Mouse (Mus musculus): Measurements from ENCODE around the gene Pink1. TPM values are rescaled to one million over a fixed set of nuclear protein-coding genes. Genes with fewer than 3 reads are reported as not detected.

The Pink1 gene
- polyA plus RNA-seq, 1 experiment from 2014 or later: 29.3 TPM

- Histone ChIP-seq H3K27me3 (ENCODE audit: control insufficient read depth, insufficient read depth, low read length) (no peaks in the 10 kb centered on the region), H3K27ac (ENCODE audit: low read depth, low read length) (no peak overlapping the region), H3K36me3 (ENCODE audit: control insufficient read depth, insufficient read depth, low read length) (peaks cover 5% of the 10 kb centered on the region; the same call in 1 of the 2 replicates), H3K4me2 (ENCODE audit: low read depth) (no peak overlapping the region), H3K4me3 (ENCODE audit: low read depth, low read length) (peak overlapping the region; percentile 80; the same call in 1 of the 2 replicates), H3K9me3 (ENCODE audit: control insufficient read depth, low read length) (no peaks in the 10 kb centered on the region), H3K4me1 (ENCODE audit: control insufficient read depth, insufficient read depth, low read length) (peaks cover 14% of the 10 kb centered on the region), H3K9ac (ENCODE audit: low read length) (no peak overlapping the region; the same call in 1 of the 2 replicates)
- ATAC-seq (ENCODE audit: insufficient read depth, low FRiP score, low TSS enrichment) (no peak), DNase-seq (ENCODE audit: low spot score) (no peak)
- WGBS: 95% methylated on average over 3 of the region's 3 CpGs
Measured at GRCm38 (mm10) chr4:138303011-138303410, 23.1 kb downstream of the Pink1 start.

GRCm38 (mm10) chr4:138301271-138301780 lies 24.8 kb downstream of the Pink1 start:
- ATAC-seq (ENCODE audit: insufficient read depth, low FRiP score, low TSS enrichment) (no peak), DNase-seq (ENCODE audit: low spot score) (no peak)
- WGBS: 84% methylated on average over 10 of the region's 10 CpGs
- no peaks in the 10 kb centered on the region for H3K36me3 ChIP-seq (ENCODE audit: control insufficient read depth, insufficient read depth, low read length)
- no peak overlapping the region for H3K9ac ChIP-seq (ENCODE audit: low read length)
- H3K27me3 ChIP-seq (ENCODE audit: control insufficient read depth, insufficient read depth, low read length): no peaks in the 10 kb centered on the region
- H3K4me1 ChIP-seq (ENCODE audit: control insufficient read depth, insufficient read depth, low read length): peaks cover 14% of the 10 kb centered on the region
- H3K4me3 ChIP-seq (ENCODE audit: low read depth, low read length): no peak overlapping the region
- no peak overlapping the region for H3K4me2 ChIP-seq (ENCODE audit: low read depth)
- H3K9me3 ChIP-seq (ENCODE audit: control insufficient read depth, low read length): no peaks in the 10 kb centered on the region
- no peak overlapping the region for H3K27ac ChIP-seq (ENCODE audit: low read depth, low read length)

GRCm38 (mm10) chr4:138293949-138294550 lies 32.1 kb downstream of the Pink1 start:
- H3K4me2 ChIP-seq (ENCODE audit: low read depth): no peak overlapping the region
- H3K9me3 ChIP-seq (ENCODE audit: control insufficient read depth, low read length): no peaks in the 10 kb centered on the region
- no peak overlapping the region for H3K27ac ChIP-seq (ENCODE audit: low read depth, low read length)
- no peak overlapping the region for H3K4me3 ChIP-seq (ENCODE audit: low read depth, low read length)
- no peaks in the 10 kb centered on the region for H3K27me3 ChIP-seq (ENCODE audit: control insufficient read depth, insufficient read depth, low read length)
- no peak for ATAC-seq (ENCODE audit: insufficient read depth, low FRiP score, low TSS enrichment)
- no peak overlapping the region for H3K9ac ChIP-seq (ENCODE audit: low read length)
- no peaks in the 10 kb centered on the region for H3K36me3 ChIP-seq (ENCODE audit: control insufficient read depth, insufficient read depth, low read length)
- DNase-seq (ENCODE audit: low spot score): no peak
- WGBS: 88% methylated on average over 9 of the region's 14 CpGs
- no peaks in the 10 kb centered on the region for H3K4me1 ChIP-seq (ENCODE audit: control insufficient read depth, insufficient read depth, low read length)

- Histone ChIP-seq H3K27me3 (ENCODE audit: control insufficient read depth, insufficient read depth, low read length) (no peaks in the 10 kb centered on the region), H3K4me2 (ENCODE audit: low read depth) (no peak overlapping the region), H3K4me1 (ENCODE audit: control insufficient read depth, insufficient read depth, low read length) (no peaks in the 10 kb centered on the region), H3K4me3 (ENCODE audit: low read depth, low read length) (no peak overlapping the region), H3K36me3 (ENCODE audit: control insufficient read depth, insufficient read depth, low read length) (no peaks in the 10 kb centered on the region), H3K9ac (ENCODE audit: low read length) (no peak overlapping the region), H3K9me3 (ENCODE audit: control insufficient read depth, low read length) (no peaks in the 10 kb centered on the region), H3K27ac (ENCODE audit: low read depth, low read length) (no peak overlapping the region)
- ATAC-seq (ENCODE audit: insufficient read depth, low FRiP score, low TSS enrichment) (no peak), DNase-seq (ENCODE audit: low spot score) (peak; percentile 38)
- 78% methylated on average over 18 of the region's 18 CpGs for WGBS
Measured at GRCm38 (mm10) chr4:138293261-138293948, 32.7 kb downstream of the Pink1 start.

- DNase-seq (ENCODE audit: low spot score): no peak
- Histone ChIP-seq H3K27me3 (ENCODE audit: control insufficient read depth, insufficient read depth, low read length) (no peaks in the 10 kb centered on the region), H3K9ac (ENCODE audit: low read length) (no peak overlapping the region), H3K36me3 (ENCODE audit: control insufficient read depth, insufficient read depth, low read length) (no peaks in the 10 kb centered on the region), H3K4me3 (ENCODE audit: low read depth, low read length) (no peak overlapping the region), H3K4me1 (ENCODE audit: control insufficient read depth, insufficient read depth, low read length) (no peaks in the 10 kb centered on the region), H3K4me2 (ENCODE audit: low read depth) (no peak overlapping the region), H3K27ac (ENCODE audit: low read depth, low read length) (no peak overlapping the region), H3K9me3 (ENCODE audit: control insufficient read depth, low read length) (no peaks in the 10 kb centered on the region)
- 92% methylated on average over 13 of the region's 13 CpGs for WGBS
- no peak for ATAC-seq (ENCODE audit: insufficient read depth, low FRiP score, low TSS enrichment)
Measured at GRCm38 (mm10) chr4:138292028-138292427, 34.1 kb downstream of the Pink1 start.

GRCm38 (mm10) chr4:138288691-138289090 lies 37.4 kb downstream of the Pink1 start:
- DNase-seq (ENCODE audit: low spot score) (no peak), ATAC-seq (ENCODE audit: insufficient read depth, low FRiP score, low TSS enrichment) (no peak)
- 89% methylated on average over 7 of the region's 7 CpGs for WGBS
- Histone ChIP-seq H3K27me3 (ENCODE audit: control insufficient read depth, insufficient read depth, low read length) (no peaks in the 10 kb centered on the region), H3K4me2 (ENCODE audit: low read depth) (no peak overlapping the region), H3K9ac (ENCODE audit: low read length) (no peak overlapping the region), H3K9me3 (ENCODE audit: control insufficient read depth, low read length) (no peaks in the 10 kb centered on the region), H3K27ac (ENCODE audit: low read depth, low read length) (no peak overlapping the region), H3K4me3 (ENCODE audit: low read depth, low read length) (no peak overlapping the region), H3K36me3 (ENCODE audit: control insufficient read depth, insufficient read depth, low read length) (no peaks in the 10 kb centered on the region), H3K4me1 (ENCODE audit: control insufficient read depth, insufficient read depth, low read length) (no peaks in the 10 kb centered on the region)

GRCm38 (mm10) chr4:138286411-138286810 lies 39.7 kb downstream of the Pink1 start:
- no peak for DNase-seq (ENCODE audit: low spot score)
- no peaks in the 10 kb centered on the region for H3K4me1 ChIP-seq (ENCODE audit: control insufficient read depth, insufficient read depth, low read length)

GRCm38 (mm10) chr4:138282834-138283233 lies 43.3 kb downstream of the Pink1 start:
- Histone ChIP-seq H3K4me1 (ENCODE audit: control insufficient read depth, insufficient read depth, low read length) (no peaks in the 10 kb centered on the region), H3K36me3 (ENCODE audit: control insufficient read depth, insufficient read depth, low read length) (no peaks in the 10 kb centered on the region), H3K4me3 (ENCODE audit: low read depth, low read length) (no peak overlapping the region), H3K9ac (ENCODE audit: low read length) (no peak overlapping the region), H3K27me3 (ENCODE audit: control insufficient read depth, insufficient read depth, low read length) (no peaks in the 10 kb centered on the region), H3K9me3 (ENCODE audit: control insufficient read depth, low read length) (no peaks in the 10 kb centered on the region), H3K27ac (ENCODE audit: low read depth, low read length) (no peak overlapping the region), H3K4me2 (ENCODE audit: low read depth) (no peak overlapping the region)
- 24% methylated on average over 4 of the region's 4 CpGs for WGBS
- ATAC-seq (ENCODE audit: insufficient read depth, low FRiP score, low TSS enrichment) (no peak), DNase-seq (ENCODE audit: low spot score) (peak; percentile 66)

More at GRCm38 (mm10) chr4:138286411-138286810, 39.7 kb downstream of the Pink1 start:
- Histone ChIP-seq H3K36me3 (ENCODE audit: control insufficient read depth, insufficient read depth, low read length) (no peaks in the 10 kb centered on the region), H3K27me3 (ENCODE audit: control insufficient read depth, insufficient read depth, low read length) (no peaks in the 10 kb centered on the region), H3K27ac (ENCODE audit: low read depth, low read length) (no peak overlapping the region), H3K9me3 (ENCODE audit: control insufficient read depth, low read length) (no peaks in the 10 kb centered on the region), H3K4me3 (ENCODE audit: low read depth, low read length) (no peak overlapping the region), H3K4me2 (ENCODE audit: low read depth) (no peak overlapping the region), H3K9ac (ENCODE audit: low read length) (no peak overlapping the region)
- ATAC-seq (ENCODE audit: insufficient read depth, low FRiP score, low TSS enrichment): no peak
- WGBS: 89% methylated on average over 12 of the region's 12 CpGs

GRCm38 (mm10) chr4:138278346-138278745 lies 47.8 kb downstream of the Pink1 start:
- ATAC-seq (ENCODE audit: insufficient read depth, low FRiP score, low TSS enrichment) (no peak), DNase-seq (ENCODE audit: low spot score) (no peak)
- H3K9me3 ChIP-seq (ENCODE audit: control insufficient read depth, low read length): no peaks in the 10 kb centered on the region
- no peak overlapping the region for H3K4me2 ChIP-seq (ENCODE audit: low read depth)
- H3K9ac ChIP-seq (ENCODE audit: low read length): no peak overlapping the region
- no peaks in the 10 kb centered on the region for H3K36me3 ChIP-seq (ENCODE audit: control insufficient read depth, insufficient read depth, low read length)
- H3K27me3 ChIP-seq (ENCODE audit: control insufficient read depth, insufficient read depth, low read length): no peaks in the 10 kb centered on the region
- no peak overlapping the region for H3K4me3 ChIP-seq (ENCODE audit: low read depth, low read length)
- WGBS: 86% methylated on average over 7 of the region's 7 CpGs
- H3K4me1 ChIP-seq (ENCODE audit: control insufficient read depth, insufficient read depth, low read length): no peaks in the 10 kb centered on the region
- no peak overlapping the region for H3K27ac ChIP-seq (ENCODE audit: low read depth, low read length)

Measured in neural tube, embryonic 11.5 days (tissue).